Mouse (Mus musculus): ENCODE data around the gene Stk10. TPM values are rescaled to one million over a fixed set of nuclear protein-coding genes. Genes with fewer than 3 reads are reported as not detected.

Stk10 gene
- polyA plus RNA-seq, 1 experiment: 7.2 TPM

DNA sequence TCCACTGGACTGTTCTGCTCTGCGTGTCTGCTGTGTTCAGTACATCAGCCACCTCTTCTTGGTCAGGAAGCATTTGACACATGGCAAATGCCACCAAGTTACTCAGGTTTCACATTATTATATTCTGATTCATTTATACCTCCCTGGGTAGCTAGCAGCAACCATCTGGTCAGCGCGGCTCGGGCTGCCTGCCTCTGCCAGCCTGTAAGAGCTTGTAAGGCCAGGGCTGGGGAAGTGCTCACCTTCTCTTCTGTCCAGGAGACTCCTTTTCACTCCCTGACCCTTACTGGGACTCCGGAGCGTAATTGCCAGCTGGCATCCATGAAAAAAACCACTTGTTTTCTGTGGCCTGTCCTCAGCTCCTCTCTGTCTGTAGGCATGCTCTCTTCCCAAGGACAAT is 16.1 kb downstream of the Stk10 start:
- H3K9me3 ChIP-seq (replicated peaks; ENCODE audit: control insufficient read depth, insufficient read depth, low read length, poor library complexity, severe bottlenecking): no peaks in the 10 kb centered on the region

DNA sequence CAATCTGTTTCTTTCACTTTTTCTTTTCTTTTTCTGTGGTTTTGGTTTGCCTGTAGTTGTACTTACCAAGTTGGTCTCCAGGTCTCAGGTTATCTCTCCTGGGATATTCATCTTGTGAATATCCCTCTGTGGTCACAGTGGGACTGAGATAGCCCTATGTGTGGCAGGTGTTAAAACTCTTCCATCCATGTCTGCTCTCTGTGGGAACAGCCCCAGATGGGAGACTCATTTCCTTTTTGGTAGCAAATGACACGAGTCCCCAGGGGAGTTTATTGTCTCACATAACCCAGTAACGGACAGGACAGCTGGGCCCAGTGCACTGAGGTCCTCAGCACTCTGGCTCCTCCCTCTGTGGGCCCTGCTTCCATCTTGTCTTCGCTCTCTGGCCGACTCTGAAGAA is 17.0 kb downstream of the Stk10 start:
- no peaks in the 10 kb centered on the region for H3K27me3 ChIP-seq (ENCODE audit: control insufficient read depth, insufficient read depth, low read length, poor library complexity, severe bottlenecking)
- no peak overlapping the region for H3K9ac ChIP-seq (ENCODE audit: low read depth, poor library complexity, severe bottlenecking)
- H3K9me3 ChIP-seq (replicated peaks; ENCODE audit: control insufficient read depth, insufficient read depth, low read length, poor library complexity, severe bottlenecking): no peaks in the 10 kb centered on the region
- TF ChIP-seq POLR2A (IDR thresholded peaks at IDR 0.05; ENCODE audit: insufficient read depth, low read length) (no peak), EP300 (IDR thresholded peaks at IDR 0.05; ENCODE audit: insufficient read depth, low read depth, low read length) (no peak), CTCF (IDR thresholded peaks at IDR 0.05; ENCODE audit: low read depth, low read length) (no peak)
- H3K27ac ChIP-seq (ENCODE audit: insufficient read depth, low read length): no peak overlapping the region
- H3K4me3 ChIP-seq (ENCODE audit: low read depth, low read length): no peak overlapping the region
- H3K36me3 ChIP-seq (ENCODE audit: control insufficient read depth, insufficient read depth, low read length, poor library complexity, severe bottlenecking): no peaks in the 10 kb centered on the region
- no peaks in the 10 kb centered on the region for H3K4me1 ChIP-seq (ENCODE audit: control insufficient read depth, insufficient read depth, low read length)

More for the DNA sequence above, 16.1 kb downstream of the Stk10 start:
- TF ChIP-seq CTCF (IDR thresholded peaks at IDR 0.05; ENCODE audit: low read depth, low read length) (no peak), POLR2A (IDR thresholded peaks at IDR 0.05; ENCODE audit: insufficient read depth, low read length) (no peak), EP300 (IDR thresholded peaks at IDR 0.05; ENCODE audit: insufficient read depth, low read depth, low read length) (no peak)
- H3K4me3 ChIP-seq (ENCODE audit: low read depth, low read length): no peak overlapping the region
- no peaks in the 10 kb centered on the region for H3K36me3 ChIP-seq (ENCODE audit: control insufficient read depth, insufficient read depth, low read length, poor library complexity, severe bottlenecking)
- H3K9ac ChIP-seq (ENCODE audit: low read depth, poor library complexity, severe bottlenecking): no peak overlapping the region
- no peaks in the 10 kb centered on the region for H3K4me1 ChIP-seq (ENCODE audit: control insufficient read depth, insufficient read depth, low read length)
- no peaks in the 10 kb centered on the region for H3K27me3 ChIP-seq (ENCODE audit: control insufficient read depth, insufficient read depth, low read length, poor library complexity, severe bottlenecking)
- H3K27ac ChIP-seq (ENCODE audit: insufficient read depth, low read length): no peak overlapping the region

DNA sequence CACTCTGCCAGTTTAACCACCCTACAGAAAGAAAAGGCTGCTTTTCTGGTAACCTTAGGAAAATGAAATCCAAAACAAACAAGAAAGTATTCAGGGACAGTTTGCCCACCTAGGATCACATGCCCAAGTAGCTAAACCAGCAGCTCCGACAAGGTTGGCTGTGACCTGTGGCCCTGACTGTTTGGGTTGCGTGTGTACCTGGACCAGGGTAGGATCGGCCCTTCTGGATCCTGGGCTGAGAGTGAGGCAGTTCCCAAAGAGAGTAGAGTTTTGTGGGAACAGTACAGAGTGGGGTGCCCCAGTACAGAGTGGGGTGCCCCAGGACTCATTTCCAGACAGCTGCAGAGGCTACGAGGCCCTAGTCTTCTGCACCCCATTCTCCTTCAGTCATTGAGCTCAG is 18.0 kb downstream of the Stk10 start:
- Histone ChIP-seq H3K27ac (ENCODE audit: insufficient read depth, low read length) (no peak overlapping the region), H3K27me3 (ENCODE audit: control insufficient read depth, insufficient read depth, low read length, poor library complexity, severe bottlenecking) (no peaks in the 10 kb centered on the region), H3K4me3 (ENCODE audit: low read depth, low read length) (no peak overlapping the region), H3K36me3 (ENCODE audit: control insufficient read depth, insufficient read depth, low read length, poor library complexity, severe bottlenecking) (no peaks in the 10 kb centered on the region), H3K9me3 (replicated peaks; ENCODE audit: control insufficient read depth, insufficient read depth, low read length, poor library complexity, severe bottlenecking) (no peaks in the 10 kb centered on the region), H3K4me1 (ENCODE audit: control insufficient read depth, insufficient read depth, low read length) (no peaks in the 10 kb centered on the region), H3K9ac (ENCODE audit: low read depth, poor library complexity, severe bottlenecking) (no peak overlapping the region)
- TF ChIP-seq POLR2A (IDR thresholded peaks at IDR 0.05; ENCODE audit: insufficient read depth, low read length) (no peak), CTCF (IDR thresholded peaks at IDR 0.05; ENCODE audit: low read depth, low read length) (no peak), EP300 (IDR thresholded peaks at IDR 0.05; ENCODE audit: insufficient read depth, low read depth, low read length) (no peak)

DNA sequence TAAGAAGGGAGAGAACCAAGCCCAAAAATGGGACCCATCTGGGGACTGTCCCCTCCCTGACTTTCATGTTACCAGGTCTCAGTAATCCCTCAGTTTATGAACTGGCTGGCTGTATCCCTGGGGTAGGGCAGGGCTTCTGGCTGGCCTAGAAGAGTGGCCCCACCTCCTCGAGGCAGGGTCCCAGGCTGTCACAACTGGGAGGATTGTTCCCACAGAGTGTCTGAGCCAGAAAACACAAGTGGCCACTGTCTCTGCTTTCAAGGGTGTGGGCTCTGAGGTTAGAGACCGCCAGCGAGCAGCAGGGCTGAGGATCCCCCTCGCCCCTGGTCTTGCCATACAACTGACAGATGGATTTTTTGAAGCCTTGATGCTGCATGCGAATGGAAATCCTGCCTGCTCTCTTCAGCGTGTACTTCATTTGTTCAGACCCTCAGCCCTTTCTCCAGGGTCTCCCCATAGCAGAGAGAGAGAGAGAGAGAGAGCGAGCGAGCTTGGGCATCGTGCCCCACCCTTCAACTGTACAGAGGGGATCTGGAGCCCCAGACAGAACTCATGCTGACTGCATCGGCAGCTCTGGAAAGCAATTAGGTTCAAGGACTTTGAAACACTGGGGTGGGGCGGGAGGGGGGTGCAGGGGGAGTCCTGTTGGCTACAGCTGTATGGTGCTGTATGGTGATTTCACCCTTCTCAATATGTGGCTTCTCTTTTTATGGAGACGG is 18.6 kb downstream of the Stk10 start:
- H3K4me3 ChIP-seq (ENCODE audit: low read depth, low read length): no peak overlapping the region
- H3K9ac ChIP-seq (ENCODE audit: low read depth, poor library complexity, severe bottlenecking): no peak overlapping the region
- H3K9me3 ChIP-seq (replicated peaks; ENCODE audit: control insufficient read depth, insufficient read depth, low read length, poor library complexity, severe bottlenecking): no peaks in the 10 kb centered on the region
- TF ChIP-seq CTCF (IDR thresholded peaks at IDR 0.05; ENCODE audit: low read depth, low read length) (no peak), POLR2A (IDR thresholded peaks at IDR 0.05; ENCODE audit: insufficient read depth, low read length) (no peak), EP300 (IDR thresholded peaks at IDR 0.05; ENCODE audit: insufficient read depth, low read depth, low read length) (no peak)
- H3K36me3 ChIP-seq (ENCODE audit: control insufficient read depth, insufficient read depth, low read length, poor library complexity, severe bottlenecking): no peaks in the 10 kb centered on the region
- no peak overlapping the region for H3K27ac ChIP-seq (ENCODE audit: insufficient read depth, low read length)
- H3K27me3 ChIP-seq (ENCODE audit: control insufficient read depth, insufficient read depth, low read length, poor library complexity, severe bottlenecking): no peaks in the 10 kb centered on the region
- H3K4me1 ChIP-seq (ENCODE audit: control insufficient read depth, insufficient read depth, low read length): no peaks in the 10 kb centered on the region

DNA sequence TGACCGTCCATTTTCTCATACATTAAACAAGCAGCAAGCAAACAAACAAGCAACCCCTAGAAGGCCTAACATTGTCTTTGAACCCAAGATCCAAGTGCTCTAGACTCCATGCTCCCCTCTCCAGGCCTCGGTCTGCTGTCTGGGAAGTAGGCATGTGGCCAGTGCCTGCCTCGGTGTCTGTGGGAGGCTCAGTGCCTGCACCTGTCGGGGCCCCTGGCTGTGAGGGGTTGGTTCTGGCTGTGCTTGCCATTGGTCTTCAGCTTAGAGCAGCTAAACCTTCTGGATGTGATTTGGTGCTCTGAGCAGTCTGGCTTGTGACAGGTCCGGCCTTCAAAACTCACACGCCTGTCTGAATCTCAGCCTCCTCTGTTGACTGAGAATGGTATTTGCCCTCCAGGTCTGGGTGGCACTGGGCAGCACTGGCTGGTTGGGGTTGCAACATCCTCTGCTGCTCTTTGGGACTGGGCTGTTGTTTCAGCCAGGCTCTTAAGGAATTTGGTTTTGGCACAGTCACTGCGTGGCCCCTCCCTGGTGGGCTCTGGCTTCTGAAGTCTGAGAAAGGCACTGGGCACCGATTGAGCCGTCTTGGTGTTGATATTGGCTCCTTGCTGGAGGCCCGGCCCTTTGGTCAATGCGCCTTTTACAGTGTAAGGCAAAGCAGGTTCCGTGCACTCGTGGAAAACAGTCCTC is 19.4 kb downstream of the Stk10 start:
- Histone ChIP-seq H3K4me1 (ENCODE audit: control insufficient read depth, insufficient read depth, low read length) (no peaks in the 10 kb centered on the region), H3K4me3 (ENCODE audit: low read depth, low read length) (no peak overlapping the region), H3K9me3 (replicated peaks; ENCODE audit: control insufficient read depth, insufficient read depth, low read length, poor library complexity, severe bottlenecking) (no peaks in the 10 kb centered on the region), H3K27ac (ENCODE audit: insufficient read depth, low read length) (no peak overlapping the region), H3K27me3 (ENCODE audit: control insufficient read depth, insufficient read depth, low read length, poor library complexity, severe bottlenecking) (no peaks in the 10 kb centered on the region), H3K9ac (ENCODE audit: low read depth, poor library complexity, severe bottlenecking) (no peak overlapping the region), H3K36me3 (ENCODE audit: control insufficient read depth, insufficient read depth, low read length, poor library complexity, severe bottlenecking) (no peaks in the 10 kb centered on the region)
- TF ChIP-seq EP300 (IDR thresholded peaks at IDR 0.05; ENCODE audit: insufficient read depth, low read depth, low read length): no peak
- no peak for TF ChIP-seq CTCF (IDR thresholded peaks at IDR 0.05; ENCODE audit: low read depth, low read length)
- no peak for TF ChIP-seq POLR2A (IDR thresholded peaks at IDR 0.05; ENCODE audit: insufficient read depth, low read length)
